Mouse (Mus musculus) G1E-ER4 (cell line): ENCODE results near the gene Rpl12. TPM values are rescaled to one million over a fixed set of nuclear protein-coding genes. Genes with fewer than 3 reads are reported as not detected.

Source experiments
- GATA1 ChIP-seq: IDR thresholded peaks from one replicate; pipeline ENCODE4 v1.8.0; 2012; ENCODE audit warnings: low read length, inconsistent platforms
- polyA plus RNA-seq: library from polyadenylated mRNA; stranded (reverse); fragments of >175 nt; gene quantifications from 2 replicates; pipeline ENCODE4 v1.2.3, GENCODE M21; 2012

The Rpl12 gene
- polyA plus RNA-seq, 1 experiment = 2,455 TPM

DNA sequence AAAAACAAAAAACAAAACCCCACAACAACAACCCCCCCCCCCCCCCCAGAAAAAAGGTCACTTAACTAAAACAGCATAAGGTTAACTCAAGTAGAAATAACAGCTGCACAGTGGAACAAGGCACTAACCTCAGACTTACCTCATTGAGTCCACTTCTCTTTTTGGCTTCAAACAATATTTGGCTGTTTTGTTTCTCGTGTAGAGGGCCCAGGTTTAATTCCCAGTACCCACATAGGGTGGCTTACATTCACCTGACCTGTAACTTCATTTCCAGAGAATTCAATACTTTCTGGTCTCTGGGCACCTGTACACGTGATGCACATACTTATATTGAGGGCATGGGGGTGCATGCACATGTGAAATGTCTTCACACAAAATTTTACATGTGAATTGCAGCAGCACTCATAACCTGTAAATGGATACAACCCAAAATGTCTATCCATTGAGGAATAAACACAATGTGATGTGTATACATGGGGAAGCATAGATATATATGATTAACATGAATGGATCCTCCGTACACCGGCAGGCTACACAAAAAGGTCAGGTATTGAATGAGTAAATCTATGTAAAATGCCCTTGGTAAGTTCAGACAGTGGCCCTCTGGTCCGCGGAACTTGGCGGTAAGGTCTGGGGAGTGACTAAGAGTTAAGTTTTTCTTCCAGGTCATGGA, 4.3 kb downstream of the Rpl12 start:
- TF ChIP-seq GATA1 = no peak

DNA sequence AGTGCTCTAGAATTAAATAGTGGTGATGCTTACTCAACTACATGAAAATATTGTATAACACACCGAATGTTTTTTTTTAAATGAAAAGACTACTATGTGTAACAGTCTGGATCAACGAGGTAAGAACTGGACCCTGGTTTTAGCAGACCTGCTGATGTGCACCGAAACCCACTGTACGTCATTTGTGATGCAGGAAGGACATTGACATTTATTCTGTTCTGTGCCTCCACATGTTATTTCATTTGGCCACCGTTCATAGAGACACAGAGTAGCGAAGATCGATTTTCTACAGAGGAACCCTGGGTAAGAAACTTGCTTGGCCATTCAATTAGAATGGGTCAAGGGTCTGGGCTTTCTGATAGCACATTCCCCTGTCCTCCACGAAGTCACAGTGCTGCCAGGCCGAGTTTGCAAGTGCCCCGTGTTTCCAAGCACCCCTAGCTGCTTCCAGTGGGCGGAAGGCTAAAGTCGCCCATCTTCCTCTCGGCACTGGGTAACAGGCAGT, 4.9 kb downstream of the Rpl12 start:
- TF ChIP-seq GATA1 = no peak

DNA sequence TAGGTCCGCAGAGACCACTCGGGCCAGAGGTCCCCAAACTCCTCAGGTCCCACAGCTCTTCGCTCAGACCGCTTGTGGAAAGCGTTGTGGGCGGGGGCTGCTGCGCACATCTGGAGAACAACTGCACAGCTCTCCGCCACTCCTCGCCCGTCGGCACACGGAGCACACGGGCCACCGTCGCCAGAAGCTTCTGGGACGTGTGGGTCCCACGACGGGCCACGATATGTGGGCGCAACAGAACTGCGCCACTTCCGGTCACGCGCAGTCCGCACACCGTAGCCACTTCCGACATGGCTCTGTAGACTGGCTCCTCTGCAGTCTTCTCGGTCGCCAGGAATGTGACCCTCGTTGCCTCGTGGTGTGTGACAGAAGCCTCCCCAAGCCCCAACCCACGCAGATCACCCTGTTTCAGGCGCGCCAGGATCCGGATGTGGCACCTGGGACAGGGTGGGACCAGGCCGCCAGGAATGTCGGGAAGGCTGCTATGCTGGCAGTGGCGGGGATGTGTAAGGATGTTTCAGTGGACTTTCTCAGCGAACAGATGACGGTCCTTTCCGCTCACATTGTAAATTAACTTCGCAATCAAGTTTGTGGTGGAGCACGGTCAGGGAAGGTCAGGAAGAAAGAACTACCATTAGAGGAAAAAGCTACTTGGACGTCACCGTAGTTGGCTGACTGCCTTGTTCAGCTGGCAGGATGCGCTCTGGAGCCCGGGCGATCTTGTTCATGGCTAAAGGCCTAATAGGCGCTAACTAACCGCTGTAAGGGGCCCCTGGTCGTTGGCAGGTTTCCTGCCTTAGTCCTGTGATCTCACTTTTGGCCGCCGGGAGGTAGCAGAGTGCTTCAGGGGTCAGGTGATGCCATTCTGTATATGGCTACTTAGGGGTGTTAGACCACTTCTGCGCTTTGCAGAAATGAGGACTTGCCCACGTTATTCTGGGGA, 5.6 kb downstream of the Rpl12 start:
- no peak for TF ChIP-seq GATA1

DNA sequence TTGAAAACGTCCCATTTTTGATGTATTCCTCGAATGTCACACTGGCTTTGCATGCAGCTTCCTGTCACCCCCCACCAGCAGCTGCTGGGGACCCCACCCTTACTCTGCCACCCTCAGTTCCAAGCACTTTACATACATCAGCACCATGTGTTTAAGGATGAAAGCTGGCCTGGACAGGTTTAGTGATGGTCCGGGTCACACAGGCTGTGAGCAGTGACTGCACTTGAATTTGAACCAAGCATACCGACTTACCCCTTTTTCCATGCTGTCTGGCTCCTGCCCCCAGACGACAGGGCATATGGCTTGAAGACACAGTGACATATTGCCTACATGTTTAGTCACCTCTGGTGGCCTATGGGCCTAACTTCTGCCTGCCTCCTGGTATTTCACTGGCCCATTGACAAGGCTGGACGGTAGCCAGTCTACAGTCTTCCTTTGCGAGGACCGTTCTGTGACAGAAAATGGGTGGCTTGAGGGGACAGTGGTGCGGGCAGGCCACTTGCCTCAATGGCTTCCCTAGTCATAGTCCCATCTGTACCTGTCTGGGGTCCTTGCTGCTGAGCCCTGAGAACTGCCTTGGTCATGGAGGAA, 6.8 kb downstream of the Rpl12 start:
- no peak for TF ChIP-seq GATA1

DNA sequence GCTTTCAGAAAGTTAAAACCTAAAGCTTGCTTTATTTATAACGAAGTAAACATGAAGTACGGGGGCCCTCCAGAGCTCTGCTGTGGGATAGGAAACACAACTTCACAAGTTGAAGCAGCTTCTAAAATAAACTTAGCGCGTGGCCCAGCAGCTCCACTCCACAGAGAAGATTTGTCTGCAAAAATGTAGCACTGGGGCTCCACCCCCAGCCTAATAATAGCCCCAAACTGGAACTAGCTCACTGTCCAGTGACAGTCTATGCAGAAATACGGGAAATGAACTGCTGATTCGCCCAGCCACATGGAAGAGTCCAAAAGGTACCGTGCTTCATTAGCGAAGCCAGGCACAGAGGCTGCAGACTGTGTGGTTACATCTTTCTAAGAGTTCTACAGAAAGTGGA, 8.0 kb downstream of the Rpl12 start:
- TF ChIP-seq GATA1 = no peak

DNA sequence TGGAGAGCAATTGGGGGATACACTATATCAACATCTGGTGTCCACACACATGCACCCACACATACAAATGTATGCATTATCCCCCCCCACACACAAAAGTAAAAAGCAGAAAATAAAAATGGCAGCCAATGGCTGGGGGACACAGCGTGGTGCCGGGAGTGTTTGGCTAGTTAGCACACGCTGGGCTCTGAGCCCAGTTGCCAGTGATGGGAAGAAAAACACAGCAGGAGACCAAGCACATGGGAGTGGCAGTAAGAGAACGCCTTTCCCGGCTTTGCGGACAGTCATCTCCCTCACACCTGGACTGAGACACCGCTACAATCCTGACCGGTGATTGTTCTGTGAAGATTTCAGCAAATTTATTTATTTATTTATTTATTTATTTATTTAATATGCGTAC, 9.9 kb downstream of the Rpl12 start:
- TF ChIP-seq GATA1 = no peak

DNA sequence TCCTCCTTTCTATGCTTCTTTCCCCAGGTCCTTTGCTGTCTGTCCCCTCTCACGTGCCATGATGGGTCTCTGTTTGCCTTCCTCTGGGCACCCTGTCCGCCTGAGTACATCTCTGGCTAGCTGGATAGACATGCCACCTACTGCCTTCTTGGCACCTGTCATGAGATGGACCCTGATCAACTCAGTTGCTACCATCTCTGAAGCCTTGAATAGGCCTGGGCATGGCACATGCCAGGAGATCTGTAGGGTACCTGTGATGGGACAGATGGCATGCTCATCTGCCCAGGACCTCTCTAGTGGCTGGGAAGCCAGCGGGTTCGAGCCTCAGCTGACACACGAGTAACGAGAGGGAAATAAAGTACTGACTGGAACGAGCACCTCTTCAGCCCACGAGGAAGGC, 12.9 kb downstream of the Rpl12 start:
- no peak for TF ChIP-seq GATA1

DNA sequence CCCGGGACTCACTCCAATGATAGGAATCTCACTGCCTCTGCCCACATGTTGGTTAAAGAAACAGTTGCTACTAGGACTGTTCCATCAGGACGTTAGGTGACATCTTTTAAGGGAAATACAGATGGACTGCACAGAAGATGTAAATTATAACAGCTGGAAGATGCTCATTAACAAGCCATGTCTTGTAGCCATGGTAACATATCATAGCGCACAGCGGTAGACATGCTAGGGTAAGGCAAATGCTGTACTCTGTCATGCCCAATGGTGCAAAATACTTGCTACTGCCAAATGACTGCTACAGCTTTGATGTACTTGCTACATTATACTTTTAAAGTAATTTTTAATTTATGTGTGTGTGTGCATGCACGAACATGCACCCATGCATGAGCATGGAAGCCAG, 15.8 kb downstream of the Rpl12 start:
- TF ChIP-seq GATA1 = no peak

DNA sequence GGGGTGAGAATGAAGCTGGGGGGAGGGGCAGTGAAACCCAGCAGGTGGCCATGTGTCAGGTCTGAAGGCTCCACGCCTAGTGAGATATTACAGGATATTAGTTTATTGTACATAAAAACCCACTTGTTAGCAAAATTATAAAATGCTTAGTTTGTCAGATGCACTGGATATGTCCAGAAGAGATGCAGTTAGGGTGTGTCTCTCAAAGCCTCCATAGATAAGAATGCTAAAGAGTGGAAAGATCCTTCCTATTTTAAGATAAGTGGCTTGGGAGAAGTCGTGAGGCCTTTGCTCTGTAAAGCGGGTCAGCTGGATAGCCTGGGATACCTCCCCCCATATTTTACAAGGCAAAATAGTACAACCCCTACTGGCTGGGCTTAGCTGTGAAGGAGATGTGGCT, 17.3 kb downstream of the Rpl12 start:
- no peak for TF ChIP-seq GATA1

DNA sequence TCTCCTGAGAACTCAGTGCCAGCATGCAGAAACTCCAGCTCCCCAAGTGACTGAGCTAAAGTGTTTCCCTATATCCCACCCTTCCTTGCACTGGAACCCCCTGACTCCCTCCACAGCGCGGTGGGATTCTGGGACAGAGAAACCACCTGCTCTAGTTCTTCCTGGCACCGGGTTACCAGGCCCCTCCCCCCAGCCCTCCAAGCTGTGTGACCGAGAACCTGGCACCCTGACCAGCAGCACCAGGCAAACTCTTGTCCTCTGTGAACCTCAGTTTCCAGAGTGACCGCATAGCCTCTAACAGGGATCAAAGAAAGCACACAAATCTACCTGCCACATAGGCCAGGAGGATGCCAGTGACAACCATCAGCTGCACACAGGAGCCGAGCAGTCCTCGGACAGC, 18.3 kb downstream of the Rpl12 start:
- no peak for TF ChIP-seq GATA1

DNA sequence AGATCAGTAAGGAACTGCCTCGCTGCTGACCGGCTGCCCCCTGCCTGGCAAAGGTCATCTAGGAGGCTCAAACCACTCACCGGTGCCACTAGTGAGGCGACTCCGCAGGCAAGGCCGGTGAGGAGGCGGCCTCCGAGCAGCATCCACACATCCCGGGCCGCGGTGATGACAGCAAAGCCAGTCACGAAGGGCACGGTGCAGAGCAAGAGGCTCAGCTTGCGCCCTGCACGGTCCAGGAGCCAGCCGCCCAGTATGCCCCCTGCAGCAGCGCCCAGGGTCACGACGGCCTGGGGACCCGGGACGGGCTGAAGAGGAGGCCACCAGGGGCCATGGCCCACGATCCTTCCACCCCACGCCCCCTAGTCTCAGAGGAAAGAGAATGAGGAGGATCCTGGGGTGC, 19.9 kb downstream of the Rpl12 start:
- TF ChIP-seq GATA1 = no peak

DNA sequence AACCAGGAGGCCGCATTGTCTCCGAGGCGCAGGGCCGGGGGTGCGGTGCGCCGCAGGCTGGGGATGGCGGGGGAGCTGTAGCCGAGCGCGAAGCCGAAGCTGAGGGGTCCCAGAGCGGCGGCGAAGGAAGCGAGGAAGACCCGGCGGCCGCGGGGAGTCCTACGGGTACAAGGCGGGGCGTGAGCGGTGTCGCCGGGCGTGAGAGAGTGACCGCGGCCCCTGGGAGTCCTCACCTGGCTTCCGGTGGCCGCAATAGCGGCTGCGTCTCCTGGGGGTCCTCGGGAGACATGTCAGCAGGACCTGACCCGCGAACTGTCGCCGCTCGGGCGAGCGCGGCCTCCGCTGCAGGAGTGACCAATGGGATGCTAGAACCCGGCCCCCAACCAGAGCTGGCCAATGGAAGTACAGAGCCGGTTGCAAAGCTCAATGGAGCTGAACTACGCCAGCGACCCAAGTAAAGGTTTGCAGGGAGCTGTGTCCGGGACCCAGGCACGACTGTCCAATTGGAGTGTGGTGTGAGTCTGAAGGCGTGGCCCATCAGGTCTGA, 20.4 kb downstream of the Rpl12 start, which contains the start of gene Slc2a8:
TSS of gene Slc2a8 (minus strand) at position 359 of the 547 bp plus-strand sequence.
- TF ChIP-seq GATA1 = no peak

DNA sequence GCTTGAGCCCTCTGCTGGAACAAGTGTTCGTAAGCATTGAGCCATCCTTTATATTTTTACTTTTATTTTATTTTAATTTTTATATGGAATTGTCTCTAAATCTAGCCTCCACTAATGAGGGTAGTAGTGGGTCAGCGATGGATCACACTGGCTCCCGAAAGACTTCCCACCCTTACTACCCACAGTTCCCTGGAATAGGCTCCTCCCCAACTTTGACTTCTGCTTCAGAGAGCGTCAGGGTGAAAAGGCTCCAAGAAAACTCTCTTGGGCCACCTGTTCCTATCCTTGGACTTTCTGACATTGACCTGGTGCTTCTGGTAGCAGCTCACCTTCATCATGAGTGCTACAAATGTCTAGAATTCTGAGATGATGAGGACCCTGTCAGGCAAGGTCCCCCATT, 21.3 kb downstream of the Rpl12 start:
- no peak for TF ChIP-seq GATA1

DNA sequence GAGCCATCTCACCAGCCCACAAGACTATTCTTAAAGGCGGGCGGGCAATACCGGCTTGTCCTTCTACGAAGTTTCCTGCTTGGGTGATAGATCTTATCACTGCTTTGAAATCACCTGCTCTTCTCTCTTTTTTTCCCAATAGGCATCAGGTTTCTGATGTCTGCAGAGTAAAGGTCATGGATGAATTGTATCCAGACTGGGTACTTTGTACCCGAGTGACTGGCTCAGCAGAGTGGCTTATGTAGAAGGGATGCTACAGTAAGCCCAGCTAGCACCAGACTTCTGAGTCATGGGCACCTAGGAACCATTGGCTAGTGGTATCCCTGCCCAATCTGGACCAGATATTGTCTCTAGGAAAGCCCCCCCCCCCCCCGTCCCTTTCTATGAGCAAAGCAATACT, 22.3 kb downstream of the Rpl12 start:
- no peak for TF ChIP-seq GATA1

DNA sequence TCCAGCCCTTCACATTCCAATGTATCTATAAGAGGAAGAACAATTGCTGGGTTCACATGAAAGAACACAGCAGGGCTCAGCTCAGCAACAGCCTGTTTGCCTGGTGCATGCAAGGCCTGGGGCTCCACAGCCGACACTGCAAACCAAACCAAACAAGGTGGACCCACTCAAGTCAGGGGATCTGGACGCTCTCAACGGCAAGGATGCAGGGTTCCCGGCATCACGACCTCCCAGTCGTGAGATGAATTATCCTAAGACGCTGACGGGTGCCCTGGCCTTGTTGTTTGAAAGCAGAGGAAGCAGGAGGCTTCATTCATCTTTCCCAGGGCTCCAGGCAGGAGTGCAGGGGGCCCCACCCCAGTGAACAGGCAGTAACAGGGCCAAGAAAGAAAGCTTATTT, 24.5 kb downstream of the Rpl12 start:
- TF ChIP-seq GATA1 = no peak

DNA sequence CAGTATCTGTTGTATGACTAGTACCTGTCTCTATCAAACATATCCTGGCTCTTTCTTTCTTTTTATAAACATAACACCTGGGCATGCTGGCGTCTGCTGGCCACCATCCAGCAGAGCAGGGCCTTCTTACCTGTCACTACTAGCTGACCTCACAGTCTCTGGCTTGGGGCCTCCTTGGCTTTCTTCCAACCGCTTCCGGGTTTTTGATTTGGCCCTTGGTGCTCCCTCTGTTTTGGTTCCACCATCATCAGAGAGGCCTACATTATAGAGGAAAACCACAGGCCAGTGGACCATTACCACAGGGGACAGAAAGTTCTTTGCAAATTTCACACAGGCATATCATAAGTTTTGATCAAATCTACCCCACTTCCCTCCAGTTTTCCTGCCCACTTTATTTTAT, 28.0 kb downstream of the Rpl12 start:
- no peak for TF ChIP-seq GATA1
